Mouse (Mus musculus): ENCODE data around the gene Ccdc85c. TPM values are rescaled to one million over a fixed set of nuclear protein-coding genes. Genes with fewer than 3 reads are reported as not detected.

The Ccdc85c gene
- 10.9 and 11.2 TPM in 2 replicates for polyA plus RNA-seq (2014; fragmentation: Nextera tagmentation; extraction: Ambion mirVana)

DNA sequence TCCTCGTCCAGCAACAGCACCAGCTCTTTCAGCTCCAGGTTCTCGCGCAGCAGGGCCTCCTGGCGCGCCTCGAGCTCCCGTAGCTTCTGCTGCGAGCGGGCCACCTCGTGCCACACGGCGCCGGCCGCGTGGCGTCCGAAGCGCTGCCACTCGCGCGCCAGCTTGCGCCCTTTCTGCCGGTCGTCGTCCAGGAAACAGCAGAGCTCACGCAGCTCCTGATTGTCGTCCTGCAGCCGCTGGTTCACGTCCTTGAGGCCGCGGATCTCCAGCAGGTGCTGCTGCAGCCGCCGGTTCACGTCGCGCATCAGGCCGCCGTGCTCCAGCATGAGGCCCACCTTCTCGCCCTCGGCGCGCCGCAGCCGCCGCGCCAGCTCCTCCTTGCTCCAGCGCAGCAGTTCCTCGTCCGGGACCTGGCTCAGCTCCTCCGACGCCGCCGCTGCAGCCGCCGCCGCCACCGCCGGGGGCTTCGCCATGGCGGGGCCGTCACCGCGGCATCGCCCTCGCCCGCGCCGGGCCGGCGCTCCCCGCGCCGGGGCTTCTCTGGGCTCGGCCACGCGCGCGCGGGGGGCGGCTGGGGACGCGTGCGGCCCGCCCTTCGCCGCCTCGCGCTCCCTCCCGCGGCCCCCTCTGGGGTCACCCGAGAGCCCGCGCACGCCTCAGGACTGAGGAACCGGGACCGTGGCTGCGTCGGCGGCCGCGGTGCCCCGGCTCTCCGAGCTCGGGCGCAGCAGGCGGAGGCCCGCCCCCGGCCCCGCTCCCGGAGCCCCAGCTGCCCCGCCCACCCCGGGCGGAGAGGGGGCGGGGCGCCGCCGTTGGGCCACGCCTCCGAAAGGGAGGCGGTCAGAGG, at the start of gene Ccdc85c:
Ccdc85c (minus strand) TSS at position 765 of the 847 bp plus-strand sequence.
- WGBS = 1% methylated on average over 92 of the region's 120 CpGs
- peaks cover 56% of the 10 kb centered on the region for H3K4me1 ChIP-seq (replicated peaks; ENCODE audit: control insufficient read depth, insufficient read depth, low read length)
- peak; percentile 81 for DNase-seq (ENCODE audit: low spot score)

DNA sequence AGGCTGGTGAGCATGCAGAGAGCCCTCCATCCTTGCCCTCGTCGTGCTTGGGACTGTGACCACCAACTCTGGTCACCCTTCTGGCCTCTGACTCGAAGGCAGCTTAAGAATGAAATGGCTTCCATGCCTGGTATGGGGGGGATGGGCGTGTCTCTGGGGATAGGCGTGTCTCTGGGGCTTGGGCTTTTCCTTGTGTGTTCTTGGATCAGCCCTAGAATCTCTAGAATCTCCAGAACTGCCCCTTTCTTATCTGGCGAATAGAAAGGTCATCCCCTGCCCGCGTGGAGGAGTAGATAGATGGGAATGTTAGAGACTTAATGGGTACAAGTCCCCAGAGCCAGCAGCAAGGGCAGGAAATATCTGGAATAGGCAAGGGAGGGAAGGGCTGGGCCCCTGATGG, 44.9 kb upstream of the Ccdc85c start:
- ATAC-seq (replicated peaks; ENCODE audit: low FRiP score, low TSS enrichment, low read depth) (no peak), DNase-seq (ENCODE audit: low spot score) (no peak)
- 13% methylated on average over 8 of the region's 8 CpGs for WGBS
- H3K27me3 ChIP-seq (replicated peaks; ENCODE audit: control insufficient read depth, insufficient read depth, low read length) = peaks cover 62% of the 10 kb centered on the region
- H3K36me3 ChIP-seq (ENCODE audit: control insufficient read depth, insufficient read depth, low read length) = no peaks in the 10 kb centered on the region
- no peak overlapping the region for H3K9ac ChIP-seq (ENCODE audit: low read length)
- H3K4me1 ChIP-seq (replicated peaks; ENCODE audit: control insufficient read depth, insufficient read depth, low read length) = no peaks in the 10 kb centered on the region
- no peak overlapping the region for H3K4me3 ChIP-seq (ENCODE audit: low read depth, low read length)
- H3K27ac ChIP-seq (ENCODE audit: low read depth) = no peak overlapping the region
- no peak overlapping the region for H3K4me2 ChIP-seq (ENCODE audit: low read length)
- no peaks in the 10 kb centered on the region for H3K9me3 ChIP-seq (ENCODE audit: control insufficient read depth, low read length)

More for the DNA sequence above, at the start of gene Ccdc85c:
- H3K27ac ChIP-seq (ENCODE audit: low read depth) = peak within 1 kb of the TSS; percentile 52
- H3K9ac ChIP-seq (ENCODE audit: low read length) = peak within 1 kb of the TSS; percentile 67
- H3K27me3 ChIP-seq (replicated peaks; ENCODE audit: control insufficient read depth, insufficient read depth, low read length) = no peaks in the 10 kb centered on the region; the same call in 1 of the 2 replicates
- H3K4me3 ChIP-seq (ENCODE audit: low read depth, low read length) = peak within 1 kb of the TSS; percentile 79
- ATAC-seq (replicated peaks; ENCODE audit: low FRiP score, low TSS enrichment, low read depth) = no peak; the same call in 1 of the 2 replicates
- H3K9me3 ChIP-seq (ENCODE audit: control insufficient read depth, low read length) = no peaks in the 10 kb centered on the region
- peak within 1 kb of the TSS; percentile 97 for H3K4me2 ChIP-seq (ENCODE audit: low read length)
- H3K36me3 ChIP-seq (ENCODE audit: control insufficient read depth, insufficient read depth, low read length) = no peaks in the 10 kb centered on the region

DNA sequence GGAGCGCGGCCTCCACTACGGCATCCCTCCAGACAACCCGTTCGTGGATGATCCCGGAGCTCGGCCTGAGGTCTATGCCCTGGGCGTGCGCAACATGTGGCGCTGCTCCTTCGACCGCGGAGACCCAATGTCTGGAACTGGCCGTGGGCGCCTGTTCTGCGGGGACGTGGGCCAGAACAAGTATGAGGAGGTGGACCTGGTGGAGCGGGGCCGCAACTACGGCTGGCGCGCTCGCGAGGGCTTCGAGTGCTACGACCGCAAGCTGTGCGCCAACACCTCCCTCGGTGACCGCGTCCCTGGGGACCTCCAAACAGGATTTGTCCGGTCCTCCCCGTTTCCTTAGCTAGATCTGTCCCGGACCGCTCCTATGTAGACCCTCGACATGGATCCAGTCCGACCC, 43.3 kb upstream of the Ccdc85c start:
- Histone ChIP-seq H3K27ac (ENCODE audit: low read depth) (no peak overlapping the region), H3K4me3 (ENCODE audit: low read depth, low read length) (peak overlapping the region; percentile 14), H3K4me1 (replicated peaks; ENCODE audit: control insufficient read depth, insufficient read depth, low read length) (no peaks in the 10 kb centered on the region), H3K36me3 (ENCODE audit: control insufficient read depth, insufficient read depth, low read length) (no peaks in the 10 kb centered on the region), H3K9me3 (ENCODE audit: control insufficient read depth, low read length) (no peaks in the 10 kb centered on the region), H3K4me2 (ENCODE audit: low read length) (peak overlapping the region; percentile 9; the same call in 1 of the 2 replicates), H3K9ac (ENCODE audit: low read length) (no peak overlapping the region), H3K27me3 (replicated peaks; ENCODE audit: control insufficient read depth, insufficient read depth, low read length) (peaks cover 62% of the 10 kb centered on the region)
- ATAC-seq (replicated peaks; ENCODE audit: low FRiP score, low TSS enrichment, low read depth) (no peak), DNase-seq (ENCODE audit: low spot score) (no peak)
- 10% methylated on average over 37 of the region's 37 CpGs for WGBS

DNA sequence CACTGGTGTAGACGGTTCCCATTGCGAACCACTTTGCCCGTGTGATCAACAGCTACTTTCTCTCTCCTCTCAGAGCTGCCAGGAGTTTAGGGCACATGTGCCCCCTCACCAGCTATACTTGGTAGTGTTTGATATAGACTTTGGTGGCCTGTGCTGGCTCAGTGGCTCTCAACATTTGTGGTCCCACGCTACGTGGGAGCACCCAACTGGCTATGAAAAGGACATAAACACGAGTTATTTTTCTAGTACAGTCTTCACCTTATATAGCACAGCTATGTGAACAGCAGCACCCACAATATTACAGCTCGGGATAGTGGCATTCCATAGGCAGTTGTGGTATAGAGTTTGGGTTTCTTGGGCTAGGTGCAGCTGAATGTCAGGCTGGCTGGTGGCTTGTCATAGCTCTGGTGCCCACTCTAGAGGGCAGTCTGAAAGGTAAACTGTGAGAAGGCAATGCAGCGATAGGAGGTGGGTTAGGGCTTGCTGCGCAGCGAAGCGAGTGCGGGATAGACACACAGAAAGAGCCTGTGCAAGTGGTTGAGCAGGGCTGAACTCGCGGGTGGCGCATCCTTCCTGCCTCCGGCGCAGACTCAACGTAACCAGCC, 42.7 kb upstream of the Ccdc85c start:
- H3K4me1 ChIP-seq (replicated peaks; ENCODE audit: control insufficient read depth, insufficient read depth, low read length) = no peaks in the 10 kb centered on the region
- ATAC-seq (replicated peaks; ENCODE audit: low FRiP score, low TSS enrichment, low read depth) (no peak), DNase-seq (ENCODE audit: low spot score) (no peak)
- peaks cover 62% of the 10 kb centered on the region for H3K27me3 ChIP-seq (replicated peaks; ENCODE audit: control insufficient read depth, insufficient read depth, low read length)
- H3K9ac ChIP-seq (ENCODE audit: low read length) = no peak overlapping the region
- no peaks in the 10 kb centered on the region for H3K9me3 ChIP-seq (ENCODE audit: control insufficient read depth, low read length)
- WGBS = 16% methylated on average over 18 of the region's 18 CpGs
- peak overlapping the region; percentile 14 for H3K4me3 ChIP-seq (ENCODE audit: low read depth, low read length)
- no peak overlapping the region for H3K27ac ChIP-seq (ENCODE audit: low read depth)
- H3K4me2 ChIP-seq (ENCODE audit: low read length) = peak overlapping the region; percentile 9; the same call in 1 of the 2 replicates
- no peaks in the 10 kb centered on the region for H3K36me3 ChIP-seq (ENCODE audit: control insufficient read depth, insufficient read depth, low read length)

DNA sequence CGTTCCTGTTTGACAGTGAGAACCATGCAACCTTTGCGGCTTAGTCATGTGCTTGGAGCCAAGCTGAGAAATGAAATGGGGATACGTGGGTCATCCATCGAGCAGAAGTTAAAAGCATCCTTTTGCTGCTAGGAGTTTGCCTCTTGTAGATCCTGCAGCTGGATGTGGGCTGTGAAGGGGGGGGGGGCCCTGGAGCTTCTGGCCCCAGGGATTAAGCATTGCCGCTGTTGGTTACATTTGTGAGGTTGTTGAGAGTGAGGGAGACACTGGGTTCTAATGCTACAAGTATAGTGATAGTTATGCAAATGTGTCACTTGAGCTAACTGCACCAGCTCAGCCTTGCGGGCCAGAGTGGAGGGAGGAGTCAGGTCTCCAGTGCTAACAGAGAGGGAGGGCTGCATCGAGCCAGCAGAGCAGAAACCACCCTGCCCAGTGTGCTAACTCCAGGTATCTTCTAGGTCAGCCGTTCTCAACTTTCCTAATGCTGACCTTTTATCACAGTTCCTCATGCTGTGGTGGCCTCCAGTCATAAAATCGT, 42.0 kb upstream of the Ccdc85c start:
- Histone ChIP-seq H3K4me1 (replicated peaks; ENCODE audit: control insufficient read depth, insufficient read depth, low read length) (no peaks in the 10 kb centered on the region), H3K9ac (ENCODE audit: low read length) (no peak overlapping the region), H3K27ac (ENCODE audit: low read depth) (no peak overlapping the region), H3K27me3 (replicated peaks; ENCODE audit: control insufficient read depth, insufficient read depth, low read length) (peaks cover 62% of the 10 kb centered on the region), H3K9me3 (ENCODE audit: control insufficient read depth, low read length) (no peaks in the 10 kb centered on the region), H3K36me3 (ENCODE audit: control insufficient read depth, insufficient read depth, low read length) (no peaks in the 10 kb centered on the region), H3K4me3 (ENCODE audit: low read depth, low read length) (no peak overlapping the region), H3K4me2 (ENCODE audit: low read length) (no peak overlapping the region)
- no peak for DNase-seq (ENCODE audit: low spot score)
- ATAC-seq (replicated peaks; ENCODE audit: low FRiP score, low TSS enrichment, low read depth) = no peak
- WGBS = 15% methylated on average over 9 of the region's 9 CpGs

DNA sequence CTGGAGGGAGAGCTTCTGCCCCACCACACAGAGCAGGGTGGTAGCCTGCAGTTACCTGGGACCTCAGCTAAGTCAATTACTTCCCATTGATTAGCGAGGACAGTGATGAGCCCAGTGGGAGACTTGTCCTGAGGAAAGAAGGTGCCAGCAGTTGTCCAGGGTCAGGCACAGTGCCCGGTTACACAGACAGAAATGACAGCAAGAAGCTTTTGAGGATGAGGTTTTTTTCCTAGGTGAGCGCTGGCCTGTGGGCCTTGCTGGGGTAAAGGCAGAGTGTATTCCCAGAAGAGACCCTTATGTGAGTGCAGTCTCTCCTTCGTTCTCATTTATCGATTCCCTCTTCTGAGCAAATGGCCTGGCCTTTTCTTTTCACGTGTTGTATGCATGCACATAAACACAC, 41.4 kb upstream of the Ccdc85c start:
- DNase-seq (ENCODE audit: low spot score) (no peak), ATAC-seq (replicated peaks; ENCODE audit: low FRiP score, low TSS enrichment, low read depth) (no peak)
- Histone ChIP-seq H3K36me3 (ENCODE audit: control insufficient read depth, insufficient read depth, low read length) (no peaks in the 10 kb centered on the region), H3K27me3 (replicated peaks; ENCODE audit: control insufficient read depth, insufficient read depth, low read length) (peaks cover 62% of the 10 kb centered on the region), H3K9me3 (ENCODE audit: control insufficient read depth, low read length) (no peaks in the 10 kb centered on the region), H3K4me2 (ENCODE audit: low read length) (no peak overlapping the region), H3K9ac (ENCODE audit: low read length) (no peak overlapping the region), H3K27ac (ENCODE audit: low read depth) (no peak overlapping the region), H3K4me1 (replicated peaks; ENCODE audit: control insufficient read depth, insufficient read depth, low read length) (no peaks in the 10 kb centered on the region), H3K4me3 (ENCODE audit: low read depth, low read length) (no peak overlapping the region)
- WGBS = 44% methylated on average over 6 of the region's 6 CpGs

DNA sequence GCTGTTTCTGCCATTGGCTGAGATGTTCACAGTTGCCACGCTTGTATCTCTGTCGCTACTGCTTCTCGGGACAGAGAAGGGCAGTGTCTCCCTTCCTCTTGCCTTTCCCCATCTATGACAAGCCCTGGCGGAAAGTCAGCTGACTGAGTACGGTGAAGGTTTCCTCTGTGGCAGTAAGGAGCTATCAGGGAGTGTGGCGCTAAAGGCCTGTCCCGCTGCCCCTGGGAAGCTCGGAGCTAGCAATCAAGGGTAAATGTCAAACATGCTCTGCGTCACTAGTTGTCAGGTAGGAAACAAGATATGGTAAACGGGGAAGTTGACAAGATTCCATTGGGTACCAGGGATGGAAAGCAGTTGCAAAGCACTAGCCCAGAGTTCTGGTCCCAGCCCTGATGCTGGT, 40.6 kb upstream of the Ccdc85c start:
- DNase-seq (ENCODE audit: low spot score) (no peak), ATAC-seq (replicated peaks; ENCODE audit: low FRiP score, low TSS enrichment, low read depth) (no peak)
- WGBS = 53% methylated on average over 10 of the region's 10 CpGs
- no peak overlapping the region for H3K27ac ChIP-seq (ENCODE audit: low read depth)
- H3K9ac ChIP-seq (ENCODE audit: low read length) = no peak overlapping the region
- H3K4me3 ChIP-seq (ENCODE audit: low read depth, low read length) = no peak overlapping the region
- no peaks in the 10 kb centered on the region for H3K36me3 ChIP-seq (ENCODE audit: control insufficient read depth, insufficient read depth, low read length)
- H3K4me1 ChIP-seq (replicated peaks; ENCODE audit: control insufficient read depth, insufficient read depth, low read length) = no peaks in the 10 kb centered on the region
- no peaks in the 10 kb centered on the region for H3K9me3 ChIP-seq (ENCODE audit: control insufficient read depth, low read length)
- peaks cover 56% of the 10 kb centered on the region for H3K27me3 ChIP-seq (replicated peaks; ENCODE audit: control insufficient read depth, insufficient read depth, low read length)
- no peak overlapping the region for H3K4me2 ChIP-seq (ENCODE audit: low read length)

DNA sequence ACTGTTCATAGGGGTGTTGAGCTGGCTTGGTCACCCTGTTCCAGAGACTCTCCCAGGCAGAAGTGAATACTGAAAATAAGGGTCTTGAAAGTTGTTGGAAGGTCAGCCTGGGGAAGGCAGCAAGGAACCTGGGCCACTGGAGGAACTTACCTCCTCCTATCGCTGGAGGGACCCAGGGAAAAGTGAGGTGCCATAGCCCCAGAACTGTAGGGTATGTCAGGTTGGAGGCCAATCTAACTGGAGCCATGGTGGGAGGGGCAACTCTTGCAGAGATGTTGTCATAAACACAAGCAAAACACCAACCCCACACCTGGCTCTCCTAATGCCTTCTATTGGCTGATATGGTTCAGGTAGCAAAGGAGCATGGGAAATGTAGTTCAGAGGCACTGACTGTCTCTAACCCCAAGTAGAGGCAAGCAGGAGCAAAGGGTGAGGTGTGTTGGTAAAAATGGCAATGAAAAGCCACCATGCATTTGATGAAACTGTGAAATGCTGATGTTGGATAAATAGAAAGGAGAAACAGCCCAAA, 38.1 kb upstream of the Ccdc85c start:
- H3K27ac ChIP-seq (ENCODE audit: low read depth) = no peak overlapping the region
- no peak overlapping the region for H3K4me3 ChIP-seq (ENCODE audit: low read depth, low read length)
- no peak overlapping the region for H3K4me2 ChIP-seq (ENCODE audit: low read length)
- no peaks in the 10 kb centered on the region for H3K9me3 ChIP-seq (ENCODE audit: control insufficient read depth, low read length)
- 79% methylated on average over 1 of the region's 1 CpGs for WGBS
- no peak overlapping the region for H3K9ac ChIP-seq (ENCODE audit: low read length)
- H3K36me3 ChIP-seq (ENCODE audit: control insufficient read depth, insufficient read depth, low read length) = no peaks in the 10 kb centered on the region
- ATAC-seq (replicated peaks; ENCODE audit: low FRiP score, low TSS enrichment, low read depth) (no peak), DNase-seq (ENCODE audit: low spot score) (no peak)
- no peaks in the 10 kb centered on the region for H3K4me1 ChIP-seq (replicated peaks; ENCODE audit: control insufficient read depth, insufficient read depth, low read length)
- H3K27me3 ChIP-seq (replicated peaks; ENCODE audit: control insufficient read depth, insufficient read depth, low read length) = peaks cover 32% of the 10 kb centered on the region
